Mouse (Mus musculus): ENCODE data around the gene Edf1.

- TF ChIP-seq CTCF (IDR thresholded peaks at IDR 0.05; ENCODE audit: extremely low read depth, insufficient read length, insufficient replicate concordance, low read depth, low read length) (no peak), POLR2A (IDR thresholded peaks at IDR 0.05; ENCODE audit: low read depth, low read length) (no peak)
Measured at GRCm38 (mm10) chr2:25557964-25558360, 315 bp downstream of the Edf1 start.

All from small intestine, adult 2 months (tissue).